8 mouse cellular contexts compared by ENCODE assay signal in genomic region chr4:14435419-14435818, GRCm38 (mm10).
A peak's percentile ranks its signal among the peaks of the same experiment; 100 is the strongest.
DNase-seq lines count a peak whose midpoint lies in the region; ATAC-seq and TF ChIP-seq lines count a peak whose summit lies in the region.

No protein-coding gene starts in this region.

- no peaks in the 10 kb centered on the region for H3K36me3 ChIP-seq in lung, embryonic 14.5 days (ENCODE audit: insufficient read depth)
- no peaks in the 10 kb centered on the region for H3K36me3 ChIP-seq in neural tube, embryonic 15.5 days

- peak; percentile 58 for TF ChIP-seq CTCF in lung, embryonic 14.5 days (IDR thresholded peaks at IDR 0.05; ENCODE audit: low read depth)

- no peaks in the 10 kb centered on the region for H3K4me1 ChIP-seq in lung, embryonic 14.5 days (ENCODE audit: insufficient read depth)
- H3K4me1 ChIP-seq in neural tube, embryonic 15.5 days = peaks cover 5% of the 10 kb centered on the region

- DNase-seq in cerebellum, adult 8-10 months = peak; percentile 9
- no peak for DNase-seq in cerebellum, adult 11-12 months
- peak; percentile 90 for DNase-seq in lung, embryonic 14.5 days
- DNase-seq in lung, postnatal 4 days = no peak
- peak; percentile 55 for DNase-seq in forelimb bud, embryonic 11.5 days (ENCODE audit: low read depth, low spot score)
- DNase-seq in ovary, adult 18-20 months (ENCODE audit: low spot score) = no peak
- DNase-seq in c-Kit-positive CD71-positive TER-119-positive erythroid progenitor cells, embryonic 14.5 days (ENCODE audit: low spot score) = no peak

- H3K4me2 ChIP-seq in lung, embryonic 14.5 days = no peak overlapping the region; the same call in 1 of the 2 replicates
- peak overlapping the region; percentile 37 for H3K4me2 ChIP-seq in neural tube, embryonic 15.5 days

- peak; percentile 56; the same call in 1 of the 2 replicates for ATAC-seq in lung, embryonic 14.5 days (ENCODE audit: insufficient read depth)
- ATAC-seq in neural tube, embryonic 15.5 days (ENCODE audit: low FRiP score) = 0 out of 2 replicates have a peak, but pooled peaks have one; percentile 66

- no peak overlapping the region for H3K9ac ChIP-seq in lung, embryonic 14.5 days
- no peak overlapping the region for H3K9ac ChIP-seq in neural tube, embryonic 15.5 days (replicated peaks)

- no peaks in the 10 kb centered on the region for H3K27me3 ChIP-seq in lung, embryonic 14.5 days (ENCODE audit: insufficient read depth, low read length)
- H3K27me3 ChIP-seq in neural tube, embryonic 15.5 days (replicated peaks) = no peaks in the 10 kb centered on the region

- H3K9me3 ChIP-seq in lung, embryonic 14.5 days (ENCODE audit: low read depth, low read length) = no peaks in the 10 kb centered on the region
- H3K9me3 ChIP-seq in neural tube, embryonic 15.5 days (replicated peaks) = no peaks in the 10 kb centered on the region

- H3K27ac ChIP-seq in lung, embryonic 14.5 days (ENCODE audit: low read depth) = no peak overlapping the region
- H3K27ac ChIP-seq in neural tube, embryonic 15.5 days (replicated peaks) = 0 out of 2 replicates have a peak overlapping the region, but pooled peaks have one; percentile 37

- WGBS in lung, embryonic 14.5 days = 4% methylated on average over 3 of the region's 3 CpGs
- WGBS in neural tube, embryonic 15.5 days = 14% methylated on average over 3 of the region's 3 CpGs

- no peak overlapping the region for H3K4me3 ChIP-seq in lung, embryonic 14.5 days (ENCODE audit: low read depth, low read length)
- H3K4me3 ChIP-seq in neural tube, embryonic 15.5 days (replicated peaks) = no peak overlapping the region

Comparison
In these comparisons a context has a peak if more than half of its experiments do, and no peak if none do; other contexts are left out.
1. DNase-seq: peak in cerebellum, adult 8-10 months (single experiment), lung, embryonic 14.5 days (single experiment) and forelimb bud, embryonic 11.5 days (single experiment); none in cerebellum, adult 11-12 months (single experiment), lung, postnatal 4 days (0 of 2), ovary, adult 18-20 months (single experiment) and c-Kit-positive CD71-positive TER-119-positive erythroid progenitor cells, embryonic 14.5 days (single experiment).